Mouse (Mus musculus) hindbrain, embryonic 11.5 days (tissue): Measurements from ENCODE around the gene Tbr1. TPM values are rescaled to one million over a fixed set of nuclear protein-coding genes. Genes with fewer than 3 reads are reported as not detected.
A peak's percentile ranks its signal among the peaks of the same experiment; 100 is the strongest.

Experiments used
- ATAC-seq: fragments of 200-750 bp; cut with Nextera tagmentation; 2 replicates; pipeline ENCODE4 v1.8.0; 2017; ENCODE audit warnings: mild to moderate bottlenecking, moderate TSS enrichment, moderate library complexity; ENCODE audit not compliant: low FRiP score
- DNase-seq: peaks from one replicate; pipeline ENCODE4 v3.0.0-alpha.2; 2015; ENCODE audit warnings: low spot score
- H3K27ac ChIP-seq: fragments of 300-500 bp; sonication (generic); 2 replicates; pipeline ENCODE4 v1.5.1; 2014; ENCODE audit warnings: mild to moderate bottlenecking, low read depth, low read length
- H3K27me3 ChIP-seq: fragments of 300-500 bp; sonication (generic); 2 replicates; pipeline ENCODE4 v1.6.1; 2014; ENCODE audit warnings: mild to moderate bottlenecking, low read length, moderate library complexity, mixed read lengths; ENCODE audit not compliant: control insufficient read depth, insufficient read depth
- H3K36me3 ChIP-seq: fragments of 300-500 bp; sonication (generic); 2 replicates; pipeline ENCODE4 v1.6.1; 2014; ENCODE audit warnings: mild to moderate bottlenecking, low read length, moderate library complexity, mixed read lengths; ENCODE audit not compliant: control insufficient read depth, insufficient read depth
- H3K4me1 ChIP-seq: fragments of 300-500 bp; sonication (generic); replicated peaks from 2 replicates; pipeline ENCODE4 v1.6.1; 2014; ENCODE audit warnings: low read length, mixed read lengths; ENCODE audit not compliant: control insufficient read depth, insufficient read depth
- H3K4me2 ChIP-seq: fragments of 300-500 bp; sonication (generic); replicated peaks from 2 replicates; pipeline ENCODE4 v1.6.1; 2014; ENCODE audit warnings: mild to moderate bottlenecking, low read depth, low read length
- H3K4me3 ChIP-seq: fragments of 300-500 bp; sonication (generic); 2 replicates; pipeline ENCODE4 v1.5.1; 2014; ENCODE audit warnings: low read depth, low read length
- H3K9ac ChIP-seq: fragments of 300-500 bp; sonication (generic); 2 replicates; pipeline ENCODE4 v1.6.1; 2014; ENCODE audit warnings: low read depth, low read length
- H3K9me3 ChIP-seq: fragments of 300-500 bp; sonication (generic); 2 replicates; pipeline ENCODE4 v1.6.1; 2016; ENCODE audit warnings: low read length; ENCODE audit not compliant: control insufficient read depth
- WGBS: fragments of 180-500 bp; shearing (Covaris S2); extraction: QIAGEN DNeasy Blood & Tissue Kit; methylation state at CpG from one replicate; pipeline ENCODE4 v1.1.7; 2014; 5-methylcytosine and 5-hydroxymethylcytosine counted together
- polyA plus RNA-seq: library from polyadenylated mRNA; unstranded; fragments of >200 nt; fragmentation: Nextera tagmentation; extraction: Ambion mirVana; gene quantifications from 2 replicates; pipeline ENCODE4 v1.2.1, GENCODE M21; 2014

The Tbr1 gene
- polyA plus RNA-seq, 1 experiment from 2014 or later = not detected

- 5% methylated on average over 64 of the region's 66 CpGs for WGBS
- peak; percentile 73 for ATAC-seq
- H3K27ac ChIP-seq = 0 out of 2 replicates have a peak overlapping the region, but pooled peaks have one; percentile 25
Observed at GRCm38 (mm10) chr2:61815583-61816313, 13.0 kb downstream of the Tbr1 start.

GRCm38 (mm10) chr2:61818197-61818596 is 15.5 kb downstream of the Tbr1 start:
- H3K4me3 ChIP-seq = no peak overlapping the region
- H3K4me1 ChIP-seq = no peaks in the 10 kb centered on the region
- no peaks in the 10 kb centered on the region for H3K9me3 ChIP-seq
- no peak for ATAC-seq
- 95% methylated on average over 1 of the region's 1 CpGs for WGBS
- DNase-seq = no peak
- H3K4me2 ChIP-seq = no peak overlapping the region
- no peak overlapping the region for H3K27ac ChIP-seq
- no peaks in the 10 kb centered on the region for H3K36me3 ChIP-seq
- H3K9ac ChIP-seq = no peak overlapping the region
- H3K27me3 ChIP-seq = peaks cover 9% of the 10 kb centered on the region

More at GRCm38 (mm10) chr2:61815583-61816313, 13.0 kb downstream of the Tbr1 start:
- peak; percentile 76 for DNase-seq
- Histone ChIP-seq H3K4me1 (peaks cover 4% of the 10 kb centered on the region; the same call in 1 of the 2 replicates), H3K36me3 (no peaks in the 10 kb centered on the region), H3K27me3 (peaks cover 30% of the 10 kb centered on the region), H3K4me2 (peak overlapping the region; percentile 63), H3K4me3 (peak overlapping the region; percentile 35), H3K9ac (peak overlapping the region; percentile 53), H3K9me3 (no peaks in the 10 kb centered on the region)

- no peak overlapping the region for H3K9ac ChIP-seq
- no peak for ATAC-seq
- H3K4me2 ChIP-seq = no peak overlapping the region
- H3K36me3 ChIP-seq = no peaks in the 10 kb centered on the region
- 84% methylated on average over 4 of the region's 4 CpGs for whole genome bisulfite sequencing
- H3K27me3 ChIP-seq = no peaks in the 10 kb centered on the region
- no peaks in the 10 kb centered on the region for H3K4me1 ChIP-seq
- no peak overlapping the region for H3K4me3 ChIP-seq
- no peaks in the 10 kb centered on the region for H3K9me3 ChIP-seq
- no peak for DNase-seq
- no peak overlapping the region for H3K27ac ChIP-seq
Observed at GRCm38 (mm10) chr2:61820203-61820602, 17.5 kb downstream of the Tbr1 start.

- no peak overlapping the region for H3K4me2 ChIP-seq
- H3K9me3 ChIP-seq = no peaks in the 10 kb centered on the region
- no peak overlapping the region for H3K27ac ChIP-seq
- WGBS = 80% methylated on average over 1 of the region's 1 CpGs
- no peaks in the 10 kb centered on the region for H3K27me3 ChIP-seq
- DNase-seq (no peak), ATAC-seq (no peak)
- no peak overlapping the region for H3K4me3 ChIP-seq
- H3K4me1 ChIP-seq = no peaks in the 10 kb centered on the region
- no peaks in the 10 kb centered on the region for H3K36me3 ChIP-seq
- no peak overlapping the region for H3K9ac ChIP-seq
Observed at GRCm38 (mm10) chr2:61823426-61824140, 20.9 kb downstream of the Tbr1 start.

- H3K27ac ChIP-seq = no peak overlapping the region
- DNase-seq = no peak
- no peaks in the 10 kb centered on the region for H3K4me1 ChIP-seq
- H3K9me3 ChIP-seq = no peaks in the 10 kb centered on the region
- no peak for ATAC-seq
- 86% methylated on average over 2 of the region's 2 CpGs for WGBS
- H3K36me3 ChIP-seq = no peaks in the 10 kb centered on the region
- H3K9ac ChIP-seq = no peak overlapping the region
- H3K27me3 ChIP-seq = no peaks in the 10 kb centered on the region
- H3K4me3 ChIP-seq = no peak overlapping the region
- H3K4me2 ChIP-seq = no peak overlapping the region
Observed at GRCm38 (mm10) chr2:61837243-61837806, 34.6 kb downstream of the Tbr1 start.

Other genes with a start within 250 kb of the Tbr1 start
- 35.8 and 36.7 TPM in 2 replicates for gene Tank, start 224.3 kb upstream of the Tbr1 start, polyA plus RNA-seq
- 284 and 288 TPM in 2 replicates for gene Psmd14, start 91.2 kb upstream of the Tbr1 start, polyA plus RNA-seq
- 2.3 and 2.7 TPM in 2 replicates for gene Slc4a10, start 243.5 kb downstream of the Tbr1 start, polyA plus RNA-seq